Mouse (Mus musculus) forebrain, embryonic 10.5 days (tissue): Measurements from ENCODE around the gene Slc13a2. TPM values are rescaled to one million over a fixed set of nuclear protein-coding genes. Genes with fewer than 3 reads are reported as not detected.

Experiments
- DNase-seq: peaks from one replicate; pipeline ENCODE4 v3.0.0-alpha.2; 2017; ENCODE audit warnings: low spot score; ENCODE audit errors: extremely low spot score
- H3K27ac ChIP-seq: fragments of 300-500 bp; sonication (generic); 2 replicates; pipeline ENCODE4 v1.5.1; 2016; ENCODE audit warnings: mild to moderate bottlenecking
- H3K27me3 ChIP-seq: fragments of 300-500 bp; sonication (generic); 2 replicates; pipeline ENCODE4 v1.6.1; 2016; ENCODE audit warnings: mild to moderate bottlenecking; ENCODE audit not compliant: poor library complexity, severe bottlenecking
- H3K36me3 ChIP-seq: fragments of 300-500 bp; sonication (generic); replicated peaks from 2 replicates; pipeline ENCODE4 v1.6.1; 2016; ENCODE audit warnings: mild to moderate bottlenecking, moderate library complexity
- H3K4me1 ChIP-seq: fragments of 300-500 bp; sonication (generic); 2 replicates; pipeline ENCODE4 v1.6.1; 2016
- H3K4me3 ChIP-seq: fragments of 300-500 bp; sonication (generic); 2 replicates; pipeline ENCODE4 v1.5.1; 2016; ENCODE audit warnings: mild to moderate bottlenecking, moderate library complexity
- H3K9me3 ChIP-seq: fragments of 300-500 bp; sonication (generic); 2 replicates; pipeline ENCODE4 v1.6.1; 2016; ENCODE audit warnings: mild to moderate bottlenecking, moderate library complexity
- WGBS: fragments of 180-500 bp; shearing (Covaris S2); methylation state at CpG from one replicate; pipeline ENCODE4 v1.1.7; 2016; 5-methylcytosine and 5-hydroxymethylcytosine counted together
- polyA plus RNA-seq: library from polyadenylated mRNA; unstranded; fragments of >200 nt; fragmentation: Nextera tagmentation; extraction: Ambion mirVana; gene quantifications from 2 replicates; pipeline ENCODE4 v1.2.1, GENCODE M21; 2016

Slc13a2 gene
- polyA plus RNA-seq, 1 experiment from 2014 or later, result not detected

- peak; percentile 39 for DNase-seq
- H3K27ac ChIP-seq, result no peak overlapping the region
- no peak overlapping the region for H3K4me3 ChIP-seq
- no peaks in the 10 kb centered on the region; the same call in 1 of the 2 replicates for H3K4me1 ChIP-seq
- no peaks in the 10 kb centered on the region for H3K36me3 ChIP-seq
- 53% methylated on average over 5 of the region's 5 CpGs for WGBS
- H3K27me3 ChIP-seq, result peaks cover 4% of the 10 kb centered on the region; the same call in 1 of the 2 replicates
- H3K9me3 ChIP-seq, result no peaks in the 10 kb centered on the region
Observed at GRCm38 (mm10) chr11:78455308-78455707, 33.3 kb upstream of the Slc13a2 start.

- Histone ChIP-seq H3K9me3 (no peaks in the 10 kb centered on the region), H3K4me1 (no peaks in the 10 kb centered on the region; the same call in 1 of the 2 replicates), H3K27ac (no peak overlapping the region), H3K36me3 (no peaks in the 10 kb centered on the region), H3K4me3 (no peak overlapping the region), H3K27me3 (peaks cover 4% of the 10 kb centered on the region; the same call in 1 of the 2 replicates)
- 74% methylated on average over 7 of the region's 7 CpGs for WGBS
- no peak for DNase-seq
Observed at GRCm38 (mm10) chr11:78454276-78454675, 32.3 kb upstream of the Slc13a2 start.

GRCm38 (mm10) chr11:78453675-78454074 is 31.7 kb upstream of the Slc13a2 start:
- DNase-seq, result peak; percentile 52
- Histone ChIP-seq H3K36me3 (no peaks in the 10 kb centered on the region), H3K4me1 (no peaks in the 10 kb centered on the region; the same call in 1 of the 2 replicates), H3K4me3 (no peak overlapping the region), H3K9me3 (no peaks in the 10 kb centered on the region), H3K27ac (no peak overlapping the region), H3K27me3 (peaks cover 4% of the 10 kb centered on the region; the same call in 1 of the 2 replicates)
- WGBS, result 6% methylated on average over 4 of the region's 4 CpGs

- DNase-seq, result no peak
- 66% methylated on average over 2 of the region's 2 CpGs for WGBS
Observed at GRCm38 (mm10) chr11:78450337-78450736, 28.3 kb upstream of the Slc13a2 start.

GRCm38 (mm10) chr11:78448242-78448641 is 26.2 kb upstream of the Slc13a2 start:
- H3K9me3 ChIP-seq, result no peaks in the 10 kb centered on the region
- H3K27me3 ChIP-seq, result no peaks in the 10 kb centered on the region
- no peak overlapping the region for H3K4me3 ChIP-seq
- no peak overlapping the region for H3K27ac ChIP-seq
- H3K4me1 ChIP-seq, result no peaks in the 10 kb centered on the region
- WGBS, result 95% methylated on average over 1 of the region's 1 CpGs
- no peaks in the 10 kb centered on the region for H3K36me3 ChIP-seq
- no peak for DNase-seq

More at GRCm38 (mm10) chr11:78450337-78450736, 28.3 kb upstream of the Slc13a2 start:
- Histone ChIP-seq H3K27ac (no peak overlapping the region), H3K4me1 (no peaks in the 10 kb centered on the region; the same call in 1 of the 2 replicates), H3K27me3 (no peaks in the 10 kb centered on the region), H3K4me3 (no peak overlapping the region), H3K36me3 (no peaks in the 10 kb centered on the region), H3K9me3 (no peaks in the 10 kb centered on the region)

- Histone ChIP-seq H3K9me3 (no peaks in the 10 kb centered on the region), H3K36me3 (no peaks in the 10 kb centered on the region), H3K4me1 (no peaks in the 10 kb centered on the region), H3K27ac (no peak overlapping the region), H3K4me3 (no peak overlapping the region), H3K27me3 (no peaks in the 10 kb centered on the region)
- DNase-seq, result no peak
- 80% methylated on average over 3 of the region's 3 CpGs for WGBS
Observed at GRCm38 (mm10) chr11:78447168-78447567, 25.2 kb upstream of the Slc13a2 start.

GRCm38 (mm10) chr11:78443115-78443514 is 21.1 kb upstream of the Slc13a2 start:
- H3K9me3 ChIP-seq, result no peaks in the 10 kb centered on the region
- H3K36me3 ChIP-seq, result no peaks in the 10 kb centered on the region
- 87% methylated on average over 5 of the region's 5 CpGs for WGBS
- no peaks in the 10 kb centered on the region for H3K27me3 ChIP-seq
- no peak for DNase-seq
- H3K4me1 ChIP-seq, result no peaks in the 10 kb centered on the region
- no peak overlapping the region for H3K4me3 ChIP-seq
- no peak overlapping the region for H3K27ac ChIP-seq

- no peak for DNase-seq
- peaks cover 15% of the 10 kb centered on the region for H3K4me1 ChIP-seq
- no peak overlapping the region for H3K27ac ChIP-seq
- 81% methylated on average over 3 of the region's 3 CpGs for WGBS
- H3K27me3 ChIP-seq, result no peaks in the 10 kb centered on the region
- no peaks in the 10 kb centered on the region for H3K36me3 ChIP-seq
- no peaks in the 10 kb centered on the region for H3K9me3 ChIP-seq
- no peak overlapping the region for H3K4me3 ChIP-seq
Observed at GRCm38 (mm10) chr11:78438399-78438930, 16.4 kb upstream of the Slc13a2 start.

- no peak for DNase-seq
- 93% methylated on average over 7 of the region's 7 CpGs for WGBS
- peaks cover 15% of the 10 kb centered on the region for H3K4me1 ChIP-seq
Observed at GRCm38 (mm10) chr11:78437182-78437581, 15.2 kb upstream of the Slc13a2 start.

GRCm38 (mm10) chr11:78435776-78436349 is 13.8 kb upstream of the Slc13a2 start:
- DNase-seq, result peak; percentile 82
- Histone ChIP-seq H3K27ac (peak overlapping the region; percentile 66), H3K9me3 (no peaks in the 10 kb centered on the region), H3K36me3 (no peaks in the 10 kb centered on the region), H3K4me3 (peak overlapping the region; percentile 31), H3K27me3 (no peaks in the 10 kb centered on the region), H3K4me1 (peaks cover 15% of the 10 kb centered on the region)
- WGBS, result 6% methylated on average over 19 of the region's 19 CpGs

More at GRCm38 (mm10) chr11:78437182-78437581, 15.2 kb upstream of the Slc13a2 start:
- no peaks in the 10 kb centered on the region for H3K9me3 ChIP-seq
- H3K36me3 ChIP-seq, result no peaks in the 10 kb centered on the region
- no peak overlapping the region for H3K27ac ChIP-seq
- H3K27me3 ChIP-seq, result no peaks in the 10 kb centered on the region
- no peak overlapping the region for H3K4me3 ChIP-seq

- DNase-seq, result no peak
- no peaks in the 10 kb centered on the region for H3K27me3 ChIP-seq
- no peaks in the 10 kb centered on the region for H3K36me3 ChIP-seq
- peaks cover 20% of the 10 kb centered on the region for H3K4me1 ChIP-seq
- H3K9me3 ChIP-seq, result no peaks in the 10 kb centered on the region
- H3K27ac ChIP-seq, result no peak overlapping the region
- no peak overlapping the region for H3K4me3 ChIP-seq
- WGBS, result 87% methylated on average over 4 of the region's 4 CpGs
Observed at GRCm38 (mm10) chr11:78434052-78434451, 12.0 kb upstream of the Slc13a2 start.

- Histone ChIP-seq H3K36me3 (no peaks in the 10 kb centered on the region), H3K9me3 (no peaks in the 10 kb centered on the region), H3K27ac (no peak overlapping the region), H3K4me3 (no peak overlapping the region), H3K27me3 (no peaks in the 10 kb centered on the region), H3K4me1 (peaks cover 18% of the 10 kb centered on the region)
- WGBS, result 94% methylated on average over 10 of the region's 10 CpGs
- DNase-seq, result no peak
Observed at GRCm38 (mm10) chr11:78431176-78431575, 9.2 kb upstream of the Slc13a2 start.

- Histone ChIP-seq H3K27me3 (no peaks in the 10 kb centered on the region), H3K27ac (no peak overlapping the region), H3K4me1 (peaks cover 9% of the 10 kb centered on the region), H3K4me3 (no peak overlapping the region), H3K36me3 (no peaks in the 10 kb centered on the region), H3K9me3 (no peaks in the 10 kb centered on the region)
- no peak for DNase-seq
- 58% methylated on average over 11 of the region's 11 CpGs for WGBS
Observed at GRCm38 (mm10) chr11:78430195-78430878, 8.3 kb upstream of the Slc13a2 start.
